Mouse (Mus musculus) CH12.LX (cell line): ENCODE data around the gene Vwce. TPM values are rescaled to one million over a fixed set of nuclear protein-coding genes. Genes with fewer than 3 reads are reported as not detected.

Experiments
- DNase-seq: peaks from one replicate; pipeline ENCODE4 v3.0.0-alpha.2; 2013; ENCODE audit errors: extremely low read depth
- H3K27ac ChIP-seq: 2 replicates; pipeline ENCODE4 v1.5.1; 2012; ENCODE audit warnings: low read depth, mild to moderate bottlenecking, control low read depth, moderate library complexity; ENCODE audit not compliant: insufficient read depth
- H3K27me3 ChIP-seq: replicated peaks from 2 replicates; pipeline ENCODE3; 2012; ENCODE audit warnings: inconsistent platforms
- H3K36me3 ChIP-seq, 2 experiments: replicated peaks in 1 of 2; 2 replicates each; pipeline versions ENCODE3 to v1.6.1; 2012; ENCODE audit warnings: inconsistent platforms in 1 of 2, low read length in 1 of 2, mild to moderate bottlenecking in 1 of 2, mixed read lengths in 1 of 2, moderate library complexity in 1 of 2; ENCODE audit not compliant: control insufficient read depth in 1 of 2, insufficient read depth in 1 of 2
- H3K4me1 ChIP-seq, 2 experiments: 2 replicates each; pipeline ENCODE4 v1.6.1; 2012; ENCODE audit warnings: inconsistent platforms in 1 of 2, moderate library complexity in 1 of 2; ENCODE audit not compliant: insufficient read depth in 2 of 2, control insufficient read depth in 1 of 2
- H3K4me2 ChIP-seq: 2 replicates; pipeline ENCODE4 v1.6.1; 2012; ENCODE audit warnings: low read depth, mild to moderate bottlenecking, control low read depth; ENCODE audit not compliant: poor library complexity, insufficient read depth, severe bottlenecking
- H3K4me3 ChIP-seq, 3 experiments: fragments of 150-350 bp in 1 of 3; sonication (generic) in 1 of 3; replicated peaks in 1 of 3; 2 replicates each; pipeline versions ENCODE3 to v1.5.1; 2011 to 2012; ENCODE audit warnings: low read depth in 2 of 3, low read length in 2 of 3, mild to moderate bottlenecking in 2 of 3, moderate library complexity in 2 of 3, control low read depth in 1 of 3, improper control_type of control experiment in 1 of 3, inconsistent platforms in 1 of 3, mixed read lengths in 1 of 3; ENCODE audit not compliant: poor library complexity in 1 of 3
- H3K79me2 ChIP-seq: replicated peaks from 2 replicates; pipeline ENCODE4 v1.6.1; 2012; ENCODE audit warnings: mild to moderate bottlenecking, moderate library complexity; ENCODE audit not compliant: control insufficient read depth, poor library complexity, insufficient read depth, severe bottlenecking; ENCODE audit errors: extremely low read depth
- H3K9ac ChIP-seq: 2 replicates; pipeline ENCODE4 v1.6.1; 2012; ENCODE audit warnings: low read depth, mild to moderate bottlenecking, control low read depth, moderate library complexity; ENCODE audit not compliant: insufficient read depth
- H3K9me3 ChIP-seq: replicated peaks from 2 replicates; pipeline ENCODE3; 2012; ENCODE audit warnings: low read length, inconsistent platforms, mixed read lengths
- CHD1 ChIP-seq: IDR thresholded peaks from 2 replicates; pipeline ENCODE4 v1.6.1; 2012; ENCODE audit warnings: low read depth, low read length, improper control_type of control experiment, inconsistent platforms
- CHD2 ChIP-seq: IDR thresholded peaks from 2 replicates; pipeline ENCODE4 v1.6.1; 2011; ENCODE audit warnings: low read length, improper control_type of control experiment
- CTCF ChIP-seq, 2 experiments: IDR thresholded peaks in 1 of 2; conservative IDR thresholded peaks in 1 of 2; 2 replicates each; pipeline ENCODE4 v1.5.1; 2011 to 2012; ENCODE audit warnings: low read depth in 2 of 2, low read length in 2 of 2, improper control_type of control experiment in 1 of 2, inconsistent platforms in 1 of 2, mild to moderate bottlenecking in 1 of 2, moderate library complexity in 1 of 2
- E2F4 ChIP-seq: IDR thresholded peaks from 2 replicates; pipeline ENCODE4 v1.6.1; 2011; ENCODE audit warnings: low read depth, low read length, improper control_type of control experiment; ENCODE audit not compliant: insufficient replicate concordance
- EP300 ChIP-seq: IDR thresholded peaks from 2 replicates; pipeline ENCODE4 v1.6.1; 2011; ENCODE audit warnings: low read length, improper control_type of control experiment
- ETS1 ChIP-seq: conservative IDR thresholded peaks from 2 replicates; pipeline ENCODE4 v1.6.1; 2012; ENCODE audit warnings: low read depth, mild to moderate bottlenecking, inconsistent platforms, low read length, improper control_type of control experiment, moderate library complexity
- HCFC1 ChIP-seq: IDR thresholded peaks from 2 replicates; pipeline ENCODE4 v1.6.1; 2012; ENCODE audit warnings: low read depth, mild to moderate bottlenecking, inconsistent platforms, low read length, improper control_type of control experiment
- IRF4 ChIP-seq: IDR thresholded peaks from 2 replicates; pipeline ENCODE4 v1.6.1; 2014; ENCODE audit warnings: low read depth, mild to moderate bottlenecking, inconsistent platforms, low read length, improper control_type of control experiment
- MAFK ChIP-seq: IDR thresholded peaks from 2 replicates; pipeline ENCODE4 v1.6.1; 2011; ENCODE audit warnings: low read length, improper control_type of control experiment; ENCODE audit not compliant: insufficient replicate concordance
- MAX ChIP-seq: IDR thresholded peaks from 2 replicates; pipeline ENCODE4 v1.6.1; 2011; ENCODE audit warnings: low read length, improper control_type of control experiment
- MAZ ChIP-seq: IDR thresholded peaks from 2 replicates; pipeline ENCODE4 v1.6.1; 2012; ENCODE audit warnings: low read depth, mild to moderate bottlenecking, inconsistent platforms, low read length, improper control_type of control experiment, moderate library complexity
- MXI1 ChIP-seq: IDR thresholded peaks from 2 replicates; pipeline ENCODE4 v1.6.1; 2011; ENCODE audit warnings: mild to moderate bottlenecking, low read depth, low read length, improper control_type of control experiment
- NRF1 ChIP-seq: IDR thresholded peaks from 2 replicates; pipeline ENCODE4 v1.6.1; 2014; ENCODE audit warnings: low read depth, mild to moderate bottlenecking, inconsistent platforms, low read length, improper control_type of control experiment, moderate library complexity
- POLR2AphosphoS2 ChIP-seq: IDR thresholded peaks from 2 replicates; pipeline ENCODE4 v1.6.1; 2011; ENCODE audit warnings: low read depth, low read length, improper control_type of control experiment
- SIN3A ChIP-seq: IDR thresholded peaks from 2 replicates; pipeline ENCODE4 v1.6.1; 2012; ENCODE audit warnings: low read length, improper control_type of control experiment, inconsistent platforms
- TBP ChIP-seq: conservative IDR thresholded peaks from 2 replicates; pipeline ENCODE4 v1.6.1; 2011; ENCODE audit warnings: low read depth, low read length, improper control_type of control experiment
- UBTF ChIP-seq: IDR thresholded peaks from 2 replicates; pipeline ENCODE4 v1.6.1; 2012; ENCODE audit warnings: low read depth, mild to moderate bottlenecking, inconsistent platforms, low read length, improper control_type of control experiment, moderate library complexity
- USF1 ChIP-seq: IDR thresholded peaks from 2 replicates; pipeline ENCODE4 v1.6.1; 2014; ENCODE audit warnings: low read depth, mild to moderate bottlenecking, inconsistent platforms, low read length, improper control_type of control experiment
- USF2 ChIP-seq: conservative IDR thresholded peaks from 2 replicates; pipeline ENCODE4 v1.6.1; 2011; ENCODE audit warnings: low read depth, low read length, improper control_type of control experiment
- ZC3H11A ChIP-seq: IDR thresholded peaks from 2 replicates; pipeline ENCODE4 v1.6.1; 2012; ENCODE audit warnings: low read depth, mild to moderate bottlenecking, inconsistent platforms, low read length, improper control_type of control experiment
- ZKSCAN1 ChIP-seq: IDR thresholded peaks from 2 replicates; pipeline ENCODE4 v1.6.1; 2012; ENCODE audit warnings: low read depth, inconsistent platforms, low read length, improper control_type of control experiment, borderline replicate concordance
- ZMIZ1 ChIP-seq: IDR thresholded peaks from 2 replicates; pipeline ENCODE4 v1.6.1; 2012; ENCODE audit warnings: low read depth, mild to moderate bottlenecking, inconsistent platforms, low read length, improper control_type of control experiment
- ZNF384 ChIP-seq: IDR thresholded peaks from 2 replicates; pipeline ENCODE4 v1.6.1; 2012; ENCODE audit warnings: low read depth, low read length, improper control_type of control experiment, inconsistent platforms
- dilution Hi-C: fragments of 300-500 bp; cut with MboI; formaldehyde crosslinking; loops from 2 replicates; pipeline ENCODE4 v1.14.3; 2020; ENCODE audit warnings: low sequenced_read_pairs; ENCODE audit not compliant: extremely low pct_unique_long_range_greater_than_20kb, extremely low pct_ligation_motif_present
- in situ Hi-C: fragments of 300-500 bp; cut with MboI; formaldehyde crosslinking; loops from 3 replicates; pipeline ENCODE4 v1.14.3; 2019; ENCODE audit warnings: low sequenced_read_pairs, low pct_ligation_motif_present, low pct_unique_long_range_greater_than_20kb, mixed read lengths
- polyA plus RNA-seq: library from polyadenylated mRNA; unstranded; fragments of >175 nt; gene quantifications from 2 replicates; pipeline ENCODE4 v1.2.1, GENCODE M21; 2012; ENCODE audit warnings: low read depth; ENCODE audit not compliant: insufficient read length
- total RNA-seq, 2 experiments: library from RNA; depleted of rRNA; stranded (reverse); fragments of 300-350 nt in 1 of 2; fragments of >200 nt in 1 of 2; gene quantifications; 2 replicates each; pipeline ENCODE4 v1.2.3; 2012 to 2014

Gene Vwce
- total and polyA plus RNA-seq, 3 experiments = 0.04 to 1.3 (median 0.13) TPM

DNA sequence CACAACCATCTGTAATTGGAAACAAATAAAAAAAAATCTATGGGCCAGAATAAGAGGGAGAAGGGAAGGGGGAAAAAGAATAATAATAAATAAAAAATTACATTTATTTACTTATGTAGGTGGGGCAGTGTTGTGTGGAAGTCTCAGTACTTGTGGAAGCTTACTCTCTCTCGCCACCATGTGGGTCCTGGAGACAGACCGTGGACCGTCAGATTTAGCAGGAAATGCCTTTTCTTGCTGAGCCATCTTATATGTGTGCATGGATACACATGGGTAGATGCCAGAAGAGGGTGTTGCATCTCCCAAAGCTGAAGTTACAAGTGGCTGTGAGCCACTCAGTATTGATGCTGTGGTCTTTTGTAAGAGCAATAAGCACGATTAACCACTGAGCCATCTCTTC lies 47.6 kb downstream of the Vwce start:
- Histone ChIP-seq H3K36me3 (no peaks in the 10 kb centered on the region), H3K9me3 (no peaks in the 10 kb centered on the region), H3K27ac (no peak overlapping the region), H3K4me1 (peaks cover 0 to 3% of the 10 kb centered on the region in 2 experiments; a peak in 1 of 4 replicates), H3K79me2 (no peaks in the 10 kb centered on the region), H3K27me3 (peaks cover 8% of the 10 kb centered on the region), H3K4me3 (no peak overlapping the region), H3K4me2 (no peak overlapping the region), H3K9ac (no peak overlapping the region)
- in situ Hi-C loops (no loop called here), dilution Hi-C loops (no loop called here)
- TF ChIP-seq SIN3A = no peak
- TF ChIP-seq IRF4 = no peak
- TF ChIP-seq MAX = no peak
- TF ChIP-seq ZC3H11A = no peak
- no peak for TF ChIP-seq MAZ
- TF ChIP-seq MXI1 = no peak
- TF ChIP-seq HCFC1 = no peak
- peak in 1 of 2 experiments; percentile 36; a peak in 2 of 4 replicates for TF ChIP-seq CTCF (conservative IDR thresholded peaks at IDR 0.05 in 1 of 2, IDR thresholded peaks at IDR 0.05 in 1 of 2; ENCODE audit: low read depth in 2 of 2, low read length in 2 of 2)
- DNase-seq = no peak

DNA sequence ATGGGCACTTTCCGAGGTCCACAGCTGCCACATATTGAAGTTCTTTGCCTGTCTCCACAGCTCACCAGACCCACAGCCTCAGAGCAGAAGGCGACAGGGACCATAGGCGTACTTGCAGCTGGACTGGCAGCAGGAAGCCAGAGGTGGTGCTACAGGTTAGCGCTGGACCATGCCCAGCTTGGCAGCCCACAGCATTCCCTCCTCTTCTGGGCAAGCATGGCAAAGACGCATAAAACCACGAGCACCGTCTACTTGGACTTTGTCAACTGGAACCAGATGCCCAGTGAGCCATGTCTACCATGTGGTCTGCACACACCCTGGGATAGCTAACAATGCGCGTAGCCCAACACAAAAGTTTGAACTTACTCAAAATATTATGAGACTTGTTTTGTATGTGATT lies 51.1 kb downstream of the Vwce start:
- Histone ChIP-seq H3K4me2 (no peak overlapping the region), H3K27ac (no peak overlapping the region), H3K4me3 (no peak overlapping the region), H3K79me2 (peaks cover 9% of the 10 kb centered on the region), H3K9me3 (no peaks in the 10 kb centered on the region), H3K4me1 (peaks cover 9 to 11% of the 10 kb centered on the region in 2 experiments; a peak in 3 of 4 replicates), H3K36me3 (no peaks in the 10 kb centered on the region), H3K9ac (no peak overlapping the region), H3K27me3 (peaks cover 8% of the 10 kb centered on the region)
- TF ChIP-seq TBP (no peak), SIN3A (no peak), CHD1 (no peak), E2F4 (no peak), MAX (no peak), ZNF384 (no peak), EP300 (no peak)
- dilution Hi-C loops = no loop called here
- in situ Hi-C loops = no loop called here
- no peak for DNase-seq

DNA sequence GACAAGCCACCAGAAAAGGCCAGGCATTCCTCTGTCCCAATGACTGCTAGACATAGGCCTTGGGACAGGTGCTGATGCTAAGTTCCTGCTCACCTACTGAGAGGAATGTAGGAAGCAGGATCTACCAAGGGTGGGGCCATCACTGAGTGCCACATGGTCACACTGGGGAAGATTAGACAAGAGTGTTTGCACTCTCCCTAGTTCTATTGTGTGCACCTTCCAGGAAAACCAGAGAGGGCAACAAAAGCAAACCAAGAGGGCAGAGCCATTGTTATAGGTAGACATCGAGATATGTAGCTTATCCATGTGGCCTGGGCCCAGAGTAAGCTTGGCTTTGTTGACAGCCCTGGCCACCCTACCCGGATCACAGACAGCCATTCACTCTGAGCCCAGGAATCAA lies 51.7 kb downstream of the Vwce start:
- dilution Hi-C loops (no loop called here), in situ Hi-C loops (no loop called here)
- no peaks in the 10 kb centered on the region for H3K36me3 ChIP-seq
- H3K9ac ChIP-seq = no peak overlapping the region
- no peak for DNase-seq
- TF ChIP-seq MAFK = no peak
- TF ChIP-seq CHD2 = no peak
- no peak for TF ChIP-seq MAZ
- no peak for TF ChIP-seq ZMIZ1
- TF ChIP-seq USF1 = no peak
- no peak for TF ChIP-seq EP300
- no peak for TF ChIP-seq MAX
- no peak for TF ChIP-seq TBP
- TF ChIP-seq UBTF = no peak
- TF ChIP-seq ETS1 = no peak
- no peak for TF ChIP-seq NRF1
- TF ChIP-seq ZKSCAN1 = no peak
- no peak for TF ChIP-seq USF2
- TF ChIP-seq POLR2AphosphoS2 = no peak
- H3K9me3 ChIP-seq = no peaks in the 10 kb centered on the region
- peaks cover 8% of the 10 kb centered on the region for H3K27me3 ChIP-seq
- H3K4me2 ChIP-seq = no peak overlapping the region
- no peak overlapping the region for H3K4me3 ChIP-seq
- peaks cover 15% of the 10 kb centered on the region for H3K79me2 ChIP-seq
- H3K27ac ChIP-seq = no peak overlapping the region
- H3K4me1 ChIP-seq = peaks cover 11 to 16% of the 10 kb centered on the region in 2 experiments; a peak in 3 of 4 replicates
